Mouse (Mus musculus) CH12.LX (cell line): ENCODE data around the gene Zfp609. TPM values are rescaled to one million over a fixed set of nuclear protein-coding genes. Genes with fewer than 3 reads are reported as not detected.
A peak's percentile ranks its signal among the peaks of the same experiment; 100 is the strongest.
"Not testable (repeated sequence)": the region's sequence is repeated elsewhere in the genome, so short reads cannot be mapped to it uniquely, and the experiment has no call there.

Source experiments
- DNase-seq: peaks from one replicate; pipeline ENCODE4 v3.0.0-alpha.2; 2013; ENCODE audit errors: extremely low read depth
- H3K27ac ChIP-seq: 2 replicates; pipeline ENCODE4 v1.5.1; 2012; ENCODE audit warnings: low read depth, mild to moderate bottlenecking, control low read depth, moderate library complexity; ENCODE audit not compliant: insufficient read depth
- H3K27me3 ChIP-seq: replicated peaks from 2 replicates; pipeline ENCODE3; 2012; ENCODE audit warnings: inconsistent platforms
- H3K36me3 ChIP-seq, 2 experiments: replicated peaks in 1 of 2; 2 replicates each; pipeline versions ENCODE3 to v1.6.1; 2012; ENCODE audit warnings: inconsistent platforms in 1 of 2, low read length in 1 of 2, mild to moderate bottlenecking in 1 of 2, mixed read lengths in 1 of 2, moderate library complexity in 1 of 2; ENCODE audit not compliant: control insufficient read depth in 1 of 2, insufficient read depth in 1 of 2
- H3K4me1 ChIP-seq, 2 experiments: 2 replicates each; pipeline ENCODE4 v1.6.1; 2012; ENCODE audit warnings: inconsistent platforms in 1 of 2, moderate library complexity in 1 of 2; ENCODE audit not compliant: insufficient read depth in 2 of 2, control insufficient read depth in 1 of 2
- H3K4me2 ChIP-seq: 2 replicates; pipeline ENCODE4 v1.6.1; 2012; ENCODE audit warnings: low read depth, mild to moderate bottlenecking, control low read depth; ENCODE audit not compliant: poor library complexity, insufficient read depth, severe bottlenecking
- H3K4me3 ChIP-seq, 3 experiments: fragments of 150-350 bp in 1 of 3; sonication (generic) in 1 of 3; replicated peaks in 1 of 3; 2 replicates each; pipeline versions ENCODE3 to v1.5.1; 2011 to 2012; ENCODE audit warnings: low read depth in 2 of 3, low read length in 2 of 3, mild to moderate bottlenecking in 2 of 3, moderate library complexity in 2 of 3, control low read depth in 1 of 3, improper control_type of control experiment in 1 of 3, inconsistent platforms in 1 of 3, mixed read lengths in 1 of 3; ENCODE audit not compliant: poor library complexity in 1 of 3
- H3K79me2 ChIP-seq: replicated peaks from 2 replicates; pipeline ENCODE4 v1.6.1; 2012; ENCODE audit warnings: mild to moderate bottlenecking, moderate library complexity; ENCODE audit not compliant: control insufficient read depth, poor library complexity, insufficient read depth, severe bottlenecking; ENCODE audit errors: extremely low read depth
- H3K9ac ChIP-seq: 2 replicates; pipeline ENCODE4 v1.6.1; 2012; ENCODE audit warnings: low read depth, mild to moderate bottlenecking, control low read depth, moderate library complexity; ENCODE audit not compliant: insufficient read depth
- H3K9me3 ChIP-seq: replicated peaks from 2 replicates; pipeline ENCODE3; 2012; ENCODE audit warnings: low read length, inconsistent platforms, mixed read lengths
- CHD2 ChIP-seq: IDR thresholded peaks from 2 replicates; pipeline ENCODE4 v1.6.1; 2011; ENCODE audit warnings: low read length, improper control_type of control experiment
- CTCF ChIP-seq, 2 experiments: IDR thresholded peaks in 1 of 2; conservative IDR thresholded peaks in 1 of 2; 2 replicates each; pipeline ENCODE4 v1.5.1; 2011 to 2012; ENCODE audit warnings: low read depth in 2 of 2, low read length in 2 of 2, improper control_type of control experiment in 1 of 2, inconsistent platforms in 1 of 2, mild to moderate bottlenecking in 1 of 2, moderate library complexity in 1 of 2
- IRF4 ChIP-seq: IDR thresholded peaks from 2 replicates; pipeline ENCODE4 v1.6.1; 2014; ENCODE audit warnings: low read depth, mild to moderate bottlenecking, inconsistent platforms, low read length, improper control_type of control experiment
- KAT2A ChIP-seq: IDR thresholded peaks from 2 replicates; pipeline ENCODE4 v1.6.1; 2012; ENCODE audit warnings: low read length, improper control_type of control experiment, inconsistent platforms; ENCODE audit not compliant: insufficient replicate concordance
- MYC ChIP-seq: IDR thresholded peaks from 2 replicates; pipeline ENCODE4 v1.6.1; 2011; ENCODE audit warnings: low read depth, mild to moderate bottlenecking, improper control_type of control experiment, low read length
- NRF1 ChIP-seq: IDR thresholded peaks from 2 replicates; pipeline ENCODE4 v1.6.1; 2014; ENCODE audit warnings: low read depth, mild to moderate bottlenecking, inconsistent platforms, low read length, improper control_type of control experiment, moderate library complexity
- POLR2A ChIP-seq: IDR thresholded peaks from 2 replicates; pipeline ENCODE4 v1.6.1; 2011; ENCODE audit warnings: low read depth, mild to moderate bottlenecking, improper control_type of control experiment, low read length
- RAD21 ChIP-seq: IDR thresholded peaks from 2 replicates; pipeline ENCODE4 v1.6.1; 2011; ENCODE audit warnings: low read depth, mild to moderate bottlenecking, low read length, improper control_type of control experiment, moderate library complexity
- RCOR1 ChIP-seq: conservative IDR thresholded peaks from 2 replicates; pipeline ENCODE4 v1.6.1; 2012; ENCODE audit warnings: low read depth, mild to moderate bottlenecking, inconsistent platforms, low read length, improper control_type of control experiment
- SMC3 ChIP-seq: IDR thresholded peaks from 2 replicates; pipeline ENCODE4 v1.6.1; 2011; ENCODE audit warnings: low read depth, low read length, improper control_type of control experiment
- USF1 ChIP-seq: IDR thresholded peaks from 2 replicates; pipeline ENCODE4 v1.6.1; 2014; ENCODE audit warnings: low read depth, mild to moderate bottlenecking, inconsistent platforms, low read length, improper control_type of control experiment
- ZNF384 ChIP-seq: IDR thresholded peaks from 2 replicates; pipeline ENCODE4 v1.6.1; 2012; ENCODE audit warnings: low read depth, low read length, improper control_type of control experiment, inconsistent platforms
- dilution Hi-C: fragments of 300-500 bp; cut with MboI; formaldehyde crosslinking; loops from 2 replicates; pipeline ENCODE4 v1.14.3; 2020; ENCODE audit warnings: low sequenced_read_pairs; ENCODE audit not compliant: extremely low pct_unique_long_range_greater_than_20kb, extremely low pct_ligation_motif_present
- in situ Hi-C: fragments of 300-500 bp; cut with MboI; formaldehyde crosslinking; loops from 3 replicates; pipeline ENCODE4 v1.14.3; 2019; ENCODE audit warnings: low sequenced_read_pairs, low pct_ligation_motif_present, low pct_unique_long_range_greater_than_20kb, mixed read lengths
- polyA plus RNA-seq: library from polyadenylated mRNA; unstranded; fragments of >175 nt; gene quantifications from 2 replicates; pipeline ENCODE4 v1.2.1, GENCODE M21; 2012; ENCODE audit warnings: low read depth; ENCODE audit not compliant: insufficient read length
- total RNA-seq, 2 experiments: library from RNA; depleted of rRNA; stranded (reverse); fragments of 300-350 nt in 1 of 2; fragments of >200 nt in 1 of 2; gene quantifications; 2 replicates each; pipeline ENCODE4 v1.2.3; 2012 to 2014

Zfp609 gene
- total and polyA plus RNA-seq, 3 experiments: 1.2 to 15.4 (median 3.2) TPM

- no peak overlapping the region for H3K4me2 ChIP-seq
- H3K27me3 ChIP-seq: no peaks in the 10 kb centered on the region
- no peak for TF ChIP-seq ZNF384
- no peak for TF ChIP-seq POLR2A
- no peak for TF ChIP-seq IRF4
- no peak for TF ChIP-seq RCOR1
- TF ChIP-seq KAT2A: no peak
- H3K4me3 ChIP-seq: no peak overlapping the region
- no peaks in the 10 kb centered on the region for H3K9me3 ChIP-seq
- in situ Hi-C loops (loop anchor here (10.0 kb wide), 1 partner anchor 129 kb away; the partner anchor contains the start of gene Ankdd1a), dilution Hi-C loops (no loop called here)
- no peak overlapping the region for H3K27ac ChIP-seq
- no peak overlapping the region for H3K9ac ChIP-seq
- peaks cover 3 to 19% of the 10 kb centered on the region in 2 experiments; a peak in 3 of 4 replicates for H3K4me1 ChIP-seq
- DNase-seq: no peak
- H3K36me3 ChIP-seq: no peaks in the 10 kb centered on the region
- no peaks in the 10 kb centered on the region for H3K79me2 ChIP-seq
Measured at GRCm38 (mm10) chr9:65653741-65654140, 173.6 kb downstream of the Zfp609 start.

GRCm38 (mm10) chr9:65651957-65652356 is 175.4 kb downstream of the Zfp609 start:
- H3K4me3 ChIP-seq, H3K79me2 ChIP-seq, dilution Hi-C loops, H3K27ac ChIP-seq, H3K36me3 ChIP-seq, H3K27me3 ChIP-seq, H3K9me3 ChIP-seq, H3K4me2 ChIP-seq, H3K9ac ChIP-seq: not testable (repeated sequence)
- peak; percentile 26 for DNase-seq
- TF ChIP-seq RAD21: peak; percentile 29
- TF ChIP-seq SMC3: peak; percentile 33; the same call in 1 of the 2 replicates
- TF ChIP-seq CTCF (conservative IDR thresholded peaks at IDR 0.05 in 1 of 2, IDR thresholded peaks at IDR 0.05 in 1 of 2; ENCODE audit: low read depth in 2 of 2, low read length in 2 of 2): peak in 1 of 2 experiments; percentile 44; a peak in 2 of 4 replicates
- in situ Hi-C loops: loop anchor here (10.0 kb wide), 1 partner anchor 127 kb away; the partner anchor contains the start of gene Ankdd1a
- H3K4me1 ChIP-seq: peaks cover 3 to 19% of the 10 kb centered on the region in 2 experiments; a peak in 3 of 4 replicates

- H3K9me3 ChIP-seq: no peaks in the 10 kb centered on the region
- H3K9ac ChIP-seq: no peak overlapping the region
- DNase-seq: no peak
- H3K79me2 ChIP-seq: no peaks in the 10 kb centered on the region
- H3K27ac ChIP-seq: no peak overlapping the region
- in situ Hi-C loops: loop anchor here (10.0 kb wide), 1 partner anchor 125 kb away; the partner anchor contains the start of gene Ankdd1a
- TF ChIP-seq NRF1: no peak
- no peak for TF ChIP-seq USF1
- no peak for TF ChIP-seq MYC
- no peak for TF ChIP-seq CHD2
- dilution Hi-C loops: no loop called here
- no peaks in the 10 kb centered on the region for H3K36me3 ChIP-seq
- H3K4me1 ChIP-seq: peaks cover 0 to 12% of the 10 kb centered on the region in 2 experiments; a peak in 2 of 4 replicates
- no peak overlapping the region for H3K4me2 ChIP-seq
- H3K4me3 ChIP-seq: no peak overlapping the region
- H3K27me3 ChIP-seq: no peaks in the 10 kb centered on the region
Measured at GRCm38 (mm10) chr9:65649997-65650396, 177.4 kb downstream of the Zfp609 start.
